Mouse (Mus musculus) forebrain, embryonic 12.5 days (tissue): ENCODE data around the gene Vhl. TPM values are rescaled to one million over a fixed set of nuclear protein-coding genes. Genes with fewer than 3 reads are reported as not detected.

Experiments used
- ATAC-seq: fragments of 200-750 bp; cut with Nextera tagmentation; 2 replicates; pipeline ENCODE4 v1.8.0; 2017; ENCODE audit warnings: moderate TSS enrichment; ENCODE audit not compliant: low FRiP score
- H3K27ac ChIP-seq: fragments of 300-500 bp; sonication (generic); 2 replicates; pipeline ENCODE4 v1.5.1; 2016; ENCODE audit warnings: mild to moderate bottlenecking
- H3K27me3 ChIP-seq: fragments of 300-500 bp; sonication (generic); 2 replicates; pipeline ENCODE4 v1.6.1; 2016; ENCODE audit warnings: mild to moderate bottlenecking
- H3K36me3 ChIP-seq: fragments of 300-500 bp; sonication (generic); replicated peaks from 2 replicates; pipeline ENCODE4 v1.6.1; 2016; ENCODE audit warnings: mild to moderate bottlenecking
- H3K4me1 ChIP-seq: fragments of 300-500 bp; sonication (generic); 2 replicates; pipeline ENCODE4 v1.6.1; 2016
- H3K4me2 ChIP-seq: fragments of 300-500 bp; sonication (generic); 2 replicates; pipeline ENCODE4 v1.6.1; 2016; ENCODE audit warnings: mild to moderate bottlenecking, moderate library complexity
- H3K4me3 ChIP-seq: fragments of 300-500 bp; sonication (generic); replicated peaks from 2 replicates; pipeline ENCODE4 v1.5.1; 2016; ENCODE audit warnings: mild to moderate bottlenecking
- H3K9ac ChIP-seq: fragments of 300-500 bp; sonication (generic); 2 replicates; pipeline ENCODE4 v1.6.1; 2016; ENCODE audit warnings: mild to moderate bottlenecking
- H3K9me3 ChIP-seq: fragments of 300-500 bp; sonication (generic); 2 replicates; pipeline ENCODE4 v1.6.1; 2016
- WGBS: fragments of 180-500 bp; shearing (Covaris S2); methylation state at CpG from one replicate; pipeline ENCODE4 v1.1.7; 2016; 5-methylcytosine and 5-hydroxymethylcytosine counted together
- polyA plus RNA-seq: library from polyadenylated mRNA; unstranded; fragments of >200 nt; fragmentation: Nextera tagmentation; extraction: Ambion mirVana; gene quantifications from 2 replicates; pipeline ENCODE4 v1.2.1, GENCODE M21; 2016

The Vhl gene
- polyA plus RNA-seq, 1 experiment from 2014 or later, result 54.9 TPM

GRCm38 (mm10) chr6:113604432-113605223 is 19.1 kb upstream of the Vhl start, which contains the start of gene Brk1:
Gene Brk1 (plus strand): TSS chr6:113604772.
- WGBS, result under 1% methylated on average over 63 of the region's 65 CpGs
- peak within 1 kb of the TSS; percentile 91 for H3K4me2 ChIP-seq
- no peaks in the 10 kb centered on the region for H3K9me3 ChIP-seq
- H3K27me3 ChIP-seq, result no peaks in the 10 kb centered on the region
- H3K9ac ChIP-seq, result peak within 1 kb of the TSS; percentile 89
- peak; percentile 96 for ATAC-seq
- H3K36me3 ChIP-seq, result peaks cover 5% of the 10 kb centered on the region; the same call in 1 of the 2 replicates
- peaks cover 26% of the 10 kb centered on the region for H3K4me1 ChIP-seq
- peak within 1 kb of the TSS; percentile 62 for H3K27ac ChIP-seq
- peak within 1 kb of the TSS; percentile 95 for H3K4me3 ChIP-seq

GRCm38 (mm10) chr6:113605224-113605545 is 18.6 kb upstream of the Vhl start:
- ATAC-seq, result no peak
- Histone ChIP-seq H3K4me1 (peaks cover 25% of the 10 kb centered on the region), H3K4me2 (peak overlapping the region; percentile 91), H3K36me3 (peaks cover 7% of the 10 kb centered on the region; the same call in 1 of the 2 replicates), H3K27ac (peak overlapping the region; percentile 62; the same call in 1 of the 2 replicates), H3K9me3 (no peaks in the 10 kb centered on the region), H3K4me3 (peak overlapping the region; percentile 95), H3K9ac (peak overlapping the region; percentile 89), H3K27me3 (no peaks in the 10 kb centered on the region)
- 5% methylated on average over 10 of the region's 10 CpGs for WGBS

GRCm38 (mm10) chr6:113608871-113609270 is 14.9 kb upstream of the Vhl start:
- ATAC-seq, result no peak
- Histone ChIP-seq H3K9me3 (no peaks in the 10 kb centered on the region), H3K4me2 (no peak overlapping the region), H3K4me1 (peaks cover 18% of the 10 kb centered on the region), H3K9ac (no peak overlapping the region), H3K36me3 (peaks cover 35% of the 10 kb centered on the region), H3K27ac (no peak overlapping the region), H3K27me3 (no peaks in the 10 kb centered on the region), H3K4me3 (no peak overlapping the region)
- WGBS, result 87% methylated on average over 6 of the region's 6 CpGs

- no peak overlapping the region for H3K9ac ChIP-seq
- H3K27ac ChIP-seq, result no peak overlapping the region
- H3K4me2 ChIP-seq, result no peak overlapping the region
- no peaks in the 10 kb centered on the region for H3K9me3 ChIP-seq
- H3K4me1 ChIP-seq, result peaks cover 18% of the 10 kb centered on the region
- no peaks in the 10 kb centered on the region for H3K27me3 ChIP-seq
- no peak overlapping the region for H3K4me3 ChIP-seq
- WGBS, result 96% methylated on average over 7 of the region's 7 CpGs
- peaks cover 39% of the 10 kb centered on the region for H3K36me3 ChIP-seq
- no peak for ATAC-seq
Measured at GRCm38 (mm10) chr6:113609293-113609692, 14.5 kb upstream of the Vhl start.

GRCm38 (mm10) chr6:113612258-113612969 is 11.3 kb upstream of the Vhl start:
- peaks cover 65% of the 10 kb centered on the region for H3K36me3 ChIP-seq
- WGBS, result 96% methylated on average over 8 of the region's 8 CpGs
- H3K4me3 ChIP-seq, result no peak overlapping the region
- no peaks in the 10 kb centered on the region for H3K4me1 ChIP-seq
- H3K9ac ChIP-seq, result no peak overlapping the region
- no peak overlapping the region for H3K27ac ChIP-seq
- no peak for ATAC-seq
- H3K27me3 ChIP-seq, result no peaks in the 10 kb centered on the region
- H3K9me3 ChIP-seq, result no peaks in the 10 kb centered on the region
- H3K4me2 ChIP-seq, result no peak overlapping the region

- Histone ChIP-seq H3K27me3 (no peaks in the 10 kb centered on the region), H3K4me1 (no peaks in the 10 kb centered on the region), H3K4me2 (no peak overlapping the region), H3K9me3 (no peaks in the 10 kb centered on the region), H3K27ac (no peak overlapping the region), H3K4me3 (no peak overlapping the region), H3K36me3 (peaks cover 71% of the 10 kb centered on the region), H3K9ac (no peak overlapping the region)
- 96% methylated on average over 7 of the region's 7 CpGs for WGBS
- no peak for ATAC-seq
Measured at GRCm38 (mm10) chr6:113614152-113614551, 9.6 kb upstream of the Vhl start.

- Histone ChIP-seq H3K27ac (no peak overlapping the region), H3K27me3 (no peaks in the 10 kb centered on the region), H3K9ac (no peak overlapping the region), H3K4me2 (no peak overlapping the region), H3K36me3 (peaks cover 71% of the 10 kb centered on the region), H3K4me3 (no peak overlapping the region), H3K4me1 (no peaks in the 10 kb centered on the region), H3K9me3 (no peaks in the 10 kb centered on the region)
- no peak for ATAC-seq
- WGBS, result 98% methylated on average over 8 of the region's 8 CpGs
Measured at GRCm38 (mm10) chr6:113614997-113615396, 8.8 kb upstream of the Vhl start.

- H3K4me1 ChIP-seq, result no peaks in the 10 kb centered on the region
- peaks cover 67% of the 10 kb centered on the region for H3K36me3 ChIP-seq
- no peak overlapping the region for H3K4me3 ChIP-seq
- no peak for ATAC-seq
- H3K9me3 ChIP-seq, result no peaks in the 10 kb centered on the region
- H3K4me2 ChIP-seq, result no peak overlapping the region
- no peak overlapping the region for H3K9ac ChIP-seq
- H3K27me3 ChIP-seq, result no peaks in the 10 kb centered on the region
- 95% methylated on average over 4 of the region's 4 CpGs for WGBS
- H3K27ac ChIP-seq, result no peak overlapping the region
Measured at GRCm38 (mm10) chr6:113615489-113615888, 8.3 kb upstream of the Vhl start.

- peak overlapping the region; percentile 73 for H3K4me3 ChIP-seq
- no peak overlapping the region for H3K27ac ChIP-seq
- peak; percentile 7; the same call in 1 of the 2 replicates for ATAC-seq
- H3K4me1 ChIP-seq, result peaks cover 19% of the 10 kb centered on the region
- no peaks in the 10 kb centered on the region for H3K9me3 ChIP-seq
- H3K36me3 ChIP-seq, result peaks cover 16% of the 10 kb centered on the region
- WGBS, result 70% methylated on average over 5 of the region's 5 CpGs
- H3K9ac ChIP-seq, result no peak overlapping the region
- H3K27me3 ChIP-seq, result no peaks in the 10 kb centered on the region
- H3K4me2 ChIP-seq, result peak overlapping the region; percentile 55
Measured at GRCm38 (mm10) chr6:113623386-113623785, 373 bp upstream of the Vhl start.

- H3K27ac ChIP-seq, result no peak overlapping the region
- peaks cover 30% of the 10 kb centered on the region for H3K36me3 ChIP-seq
- peaks cover 19% of the 10 kb centered on the region for H3K4me1 ChIP-seq
- peak overlapping the region; percentile 82 for H3K9ac ChIP-seq
- no peaks in the 10 kb centered on the region for H3K9me3 ChIP-seq
- H3K27me3 ChIP-seq, result no peaks in the 10 kb centered on the region
- no peak for ATAC-seq
- H3K4me2 ChIP-seq, result peak overlapping the region; percentile 55
- 50% methylated on average over 5 of the region's 5 CpGs for WGBS
- peak overlapping the region; percentile 73 for H3K4me3 ChIP-seq
Measured at GRCm38 (mm10) chr6:113624989-113625770, 1.4 kb downstream of the Vhl start.

GRCm38 (mm10) chr6:113630322-113630721 is 6.6 kb downstream of the Vhl start:
- peaks cover 61% of the 10 kb centered on the region for H3K36me3 ChIP-seq
- no peak overlapping the region for H3K9ac ChIP-seq
- no peak overlapping the region for H3K4me3 ChIP-seq
- H3K9me3 ChIP-seq, result no peaks in the 10 kb centered on the region
- 82% methylated on average over 5 of the region's 5 CpGs for WGBS
- ATAC-seq, result no peak
- H3K4me1 ChIP-seq, result peaks cover 11% of the 10 kb centered on the region
- H3K27ac ChIP-seq, result no peak overlapping the region
- no peak overlapping the region for H3K4me2 ChIP-seq
- H3K27me3 ChIP-seq, result no peaks in the 10 kb centered on the region

GRCm38 (mm10) chr6:113632863-113633262 is 9.1 kb downstream of the Vhl start:
- Histone ChIP-seq H3K9ac (no peak overlapping the region), H3K27ac (no peak overlapping the region), H3K36me3 (peaks cover 50% of the 10 kb centered on the region), H3K4me1 (no peaks in the 10 kb centered on the region), H3K4me3 (no peak overlapping the region), H3K9me3 (no peaks in the 10 kb centered on the region), H3K27me3 (no peaks in the 10 kb centered on the region), H3K4me2 (no peak overlapping the region)
- WGBS, result 93% methylated on average over 4 of the region's 4 CpGs
- ATAC-seq, result no peak
